Mouse (Mus musculus) ovary, adult 18-20 months (tissue): Measurements from ENCODE around the gene Trp53tg5.

Experiments used
- DNase-seq: peaks from one replicate; pipeline ENCODE4 v3.0.0; 2022; ENCODE audit warnings: low spot score, mixed read lengths

Trp53tg5 gene

DNA sequence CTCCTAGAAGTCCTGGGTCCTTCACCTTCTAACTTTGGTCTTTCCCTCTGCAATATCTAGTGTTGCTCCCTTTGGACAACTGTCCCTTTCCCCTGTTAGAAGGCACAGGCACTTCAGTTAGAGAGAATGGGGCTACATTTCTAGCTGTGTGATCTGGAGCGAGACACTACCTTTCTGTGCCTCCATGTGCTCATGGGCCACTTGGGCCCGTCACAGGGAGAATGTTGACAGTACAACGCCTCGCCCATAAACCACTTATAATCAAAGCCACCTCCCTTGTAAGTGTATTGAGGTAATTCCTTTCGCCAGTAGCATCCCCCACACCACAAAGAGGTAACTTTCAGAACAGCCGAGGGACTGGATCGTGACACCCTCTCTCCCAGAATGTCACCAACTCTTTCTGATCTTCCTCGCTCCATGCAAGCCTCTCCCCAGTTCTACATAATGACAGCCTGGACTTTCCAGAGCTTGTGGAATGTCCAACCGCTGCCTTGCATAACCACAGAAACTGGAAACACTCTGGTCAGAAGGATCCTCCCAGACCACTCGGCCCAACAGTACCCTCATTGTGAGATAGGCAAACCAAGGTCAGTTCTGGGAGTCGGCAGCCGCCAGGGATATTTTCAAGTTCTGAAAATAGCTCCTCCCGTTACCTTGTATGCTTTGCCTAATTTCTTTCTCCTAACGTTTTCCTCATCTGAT is 24.0 kb downstream of the Trp53tg5 start:
- DNase-seq = peak; percentile 62

DNA sequence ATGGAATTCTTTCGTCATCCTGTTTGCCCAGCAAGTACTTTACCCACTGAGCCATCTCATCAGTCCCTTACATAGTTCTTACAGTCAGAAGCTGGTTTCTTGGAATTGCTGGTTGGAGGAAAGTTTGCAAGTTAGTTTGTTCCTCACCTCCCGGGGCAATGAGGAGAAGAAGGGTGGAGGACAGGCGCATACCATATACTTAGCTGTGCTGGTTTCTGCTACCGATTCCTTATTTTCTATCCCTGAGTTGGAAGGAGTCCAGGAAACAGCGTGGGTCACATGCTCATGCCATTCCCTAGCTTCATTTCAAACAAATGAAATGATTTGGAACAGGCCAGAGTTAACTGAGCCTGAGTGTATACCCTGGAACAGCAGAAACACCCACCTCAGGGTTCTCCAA is 24.6 kb downstream of the Trp53tg5 start:
- no peak for DNase-seq

DNA sequence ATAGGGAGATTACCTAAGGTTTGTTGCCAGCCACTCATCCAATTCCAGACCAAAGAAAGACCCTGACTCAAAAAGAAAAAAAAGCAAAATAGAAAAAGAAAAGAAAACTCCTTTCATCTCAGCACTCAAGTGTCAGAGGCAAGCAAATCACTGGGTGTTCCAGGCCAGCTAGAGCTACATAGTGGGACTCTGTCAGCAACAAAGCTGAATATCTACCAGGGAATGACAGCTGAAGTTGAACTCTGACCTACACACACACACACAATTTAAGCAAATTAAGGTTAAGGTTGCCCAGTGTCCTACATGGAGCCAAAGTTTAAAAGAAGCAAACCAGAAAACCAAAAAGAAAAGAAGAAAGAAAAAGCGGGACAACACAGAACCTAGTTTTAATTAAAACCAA is 25.4 kb downstream of the Trp53tg5 start:
- DNase-seq = no peak

DNA sequence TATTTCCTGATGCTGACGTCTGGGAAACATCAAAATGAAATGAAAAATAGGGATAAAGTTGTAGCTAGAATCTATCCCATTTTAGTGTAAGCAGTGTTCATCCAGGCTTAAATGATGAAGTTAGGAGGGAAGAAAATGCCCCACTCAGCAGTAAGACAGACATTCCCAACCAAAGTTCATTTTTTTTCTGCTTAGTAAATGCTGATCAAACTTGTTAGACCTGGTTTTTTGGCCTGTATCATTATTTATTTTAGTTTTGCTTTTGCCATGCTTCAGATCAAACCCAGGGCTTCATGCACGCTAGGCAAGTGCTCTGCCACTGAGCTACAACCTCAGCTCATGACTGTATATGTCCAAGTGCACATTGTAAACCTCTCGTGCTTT is 27.4 kb downstream of the Trp53tg5 start:
- no peak for DNase-seq

DNA sequence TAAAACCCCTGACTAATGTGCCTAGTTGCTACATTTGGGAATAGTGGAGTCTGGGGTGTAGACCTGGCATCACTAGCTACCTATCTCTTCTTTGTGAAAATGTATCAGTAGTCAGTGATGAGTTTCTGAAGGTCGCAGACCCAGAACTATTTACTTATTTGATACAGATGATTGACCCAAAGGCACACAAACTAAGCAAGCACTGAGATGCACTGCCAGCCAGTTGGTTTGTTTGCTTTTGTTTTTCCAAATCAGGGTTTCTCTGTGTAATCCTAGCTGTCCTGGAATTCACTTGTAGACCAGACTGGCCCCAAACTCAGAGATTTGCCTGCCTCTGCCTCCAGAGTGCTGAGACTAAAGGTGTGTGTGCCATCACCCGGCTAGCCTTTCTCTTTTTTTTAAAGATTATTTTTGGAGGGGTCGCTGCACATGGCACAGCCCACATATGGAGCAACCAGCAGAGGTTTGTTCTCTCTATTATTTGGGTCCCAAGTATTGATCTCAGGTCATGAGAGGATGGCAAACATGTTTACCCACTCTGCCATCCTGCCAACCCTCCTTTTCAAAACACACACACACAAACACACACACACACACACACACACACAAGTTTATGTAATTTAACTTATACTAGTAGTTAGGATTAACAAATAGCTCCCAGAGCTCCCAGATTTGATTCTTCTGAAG is 28.0 kb downstream of the Trp53tg5 start:
- DNase-seq = no peak

DNA sequence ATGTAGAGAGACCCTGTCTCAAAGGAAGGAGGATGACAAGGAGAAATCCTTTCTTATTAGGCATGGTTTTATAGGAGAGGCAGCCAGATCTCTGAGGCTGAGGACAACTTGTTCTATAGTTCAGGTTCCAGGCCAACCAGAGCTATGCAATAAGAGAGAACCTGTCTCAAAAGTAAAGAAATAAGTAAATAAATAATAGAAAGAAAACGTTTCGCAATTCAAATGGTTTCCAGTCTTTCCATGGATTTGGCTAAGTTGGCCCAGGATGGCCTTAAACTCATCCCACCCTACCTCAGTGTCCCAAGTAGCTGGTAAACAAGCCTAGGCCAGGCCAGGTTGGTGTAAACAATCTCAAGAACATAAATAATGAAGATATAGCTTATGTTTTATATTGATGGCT is 28.8 kb downstream of the Trp53tg5 start:
- no peak for DNase-seq

DNA sequence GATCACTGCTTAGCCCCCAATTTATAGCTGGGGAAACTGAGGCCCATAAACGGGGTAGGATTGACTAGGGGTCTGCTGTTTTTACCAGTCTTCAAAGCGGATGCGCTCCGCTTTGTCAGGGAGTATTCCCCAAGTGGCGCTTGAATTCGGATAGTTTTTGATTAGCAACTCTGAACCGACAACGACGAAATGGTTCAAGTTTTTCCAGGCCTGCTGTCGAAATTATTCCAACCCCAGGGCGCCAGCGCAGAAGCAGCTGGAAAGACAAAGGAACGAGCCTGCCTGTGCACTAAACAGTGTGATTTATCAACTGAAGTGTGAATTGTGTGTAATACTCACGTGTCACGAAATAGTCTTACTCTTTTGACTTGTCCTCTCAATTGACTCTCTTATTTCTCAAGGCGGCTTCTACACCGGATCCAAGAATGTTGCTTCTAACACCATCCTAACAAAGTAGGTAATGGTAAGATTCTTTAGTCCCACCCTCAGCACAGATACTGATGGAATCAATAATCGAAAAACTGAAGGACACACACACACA is 30.0 kb downstream of the Trp53tg5 start, which contains the start of gene Sdc4:
Gene Sdc4, minus strand, starts transcription at position 428 of the 541 bp plus-strand sequence.
- DNase-seq = no peak

DNA sequence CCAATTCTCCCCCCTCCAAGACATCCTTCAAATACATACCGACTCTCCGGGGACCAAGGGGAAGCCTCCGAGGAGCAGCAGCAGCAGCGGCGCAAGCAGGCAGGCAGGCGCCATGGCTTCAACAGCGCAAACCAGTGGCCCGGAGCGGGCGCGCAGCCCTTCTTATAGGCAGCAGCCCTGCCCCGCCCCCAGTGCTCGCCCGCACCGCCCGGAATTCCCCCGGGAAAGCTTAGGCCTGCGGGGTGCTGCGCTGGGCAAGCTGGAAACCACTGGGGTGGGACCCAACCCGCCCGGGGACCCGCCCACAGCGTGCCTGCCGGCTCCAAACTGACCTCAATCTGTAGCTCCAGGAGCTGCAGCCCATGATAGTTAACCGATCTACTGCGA is 30.5 kb downstream of the Trp53tg5 start:
- peak; percentile 91 for DNase-seq

DNA sequence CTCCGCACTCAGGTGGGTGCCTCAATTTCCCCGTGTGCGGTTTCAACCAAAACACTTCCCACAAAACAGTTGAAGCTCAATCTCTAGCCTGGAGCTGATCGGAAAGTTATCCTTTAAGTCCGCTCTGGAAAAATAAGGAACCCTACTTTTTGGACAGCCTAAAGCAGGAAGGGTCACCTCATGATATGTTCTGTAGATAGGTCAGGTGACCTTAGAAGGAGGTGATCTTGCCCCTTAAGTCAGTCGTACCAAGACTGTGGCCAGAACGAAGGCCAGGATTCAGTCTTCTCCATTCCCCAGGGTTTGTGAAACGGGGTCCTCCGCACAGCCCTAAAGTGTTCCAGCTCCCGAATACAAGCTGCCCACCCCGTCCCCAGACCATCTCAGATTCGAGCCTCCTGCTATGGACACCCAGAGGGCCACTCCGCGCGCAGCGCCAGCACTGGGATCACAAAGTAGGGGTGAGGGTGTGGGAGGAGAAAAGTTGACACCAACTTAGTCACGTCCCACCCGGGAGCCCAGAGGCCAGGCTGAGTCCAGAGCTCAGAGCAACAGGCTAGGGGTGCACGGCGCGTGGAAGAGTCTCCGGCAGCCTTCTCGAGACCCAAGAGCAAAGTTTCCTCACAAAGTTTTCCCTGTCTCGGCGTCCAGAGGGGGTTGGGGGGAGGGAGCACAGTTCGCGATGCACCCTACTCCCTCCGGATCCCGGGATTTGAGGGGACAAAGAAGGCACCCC is 31.0 kb downstream of the Trp53tg5 start:
- DNase-seq = no peak

DNA sequence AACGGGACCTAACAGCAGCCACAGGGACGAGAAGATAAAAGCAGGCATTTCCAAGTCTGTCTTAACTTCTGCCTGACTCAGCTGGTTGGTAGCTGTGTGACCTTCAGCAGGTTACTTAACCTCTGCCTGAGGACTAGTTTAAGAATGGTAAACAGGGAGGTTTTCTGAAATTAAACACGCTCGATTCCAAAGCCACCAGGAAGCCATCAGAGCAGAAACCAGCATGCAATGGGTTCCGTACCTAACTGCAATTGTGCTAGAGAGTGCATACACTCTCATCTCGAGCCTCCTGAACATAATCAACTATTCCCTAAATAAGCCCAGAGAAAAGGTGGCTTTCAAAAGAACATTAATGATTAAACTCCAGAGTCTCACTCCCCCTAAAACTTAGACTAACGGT is 31.8 kb downstream of the Trp53tg5 start:
- DNase-seq = no peak

DNA sequence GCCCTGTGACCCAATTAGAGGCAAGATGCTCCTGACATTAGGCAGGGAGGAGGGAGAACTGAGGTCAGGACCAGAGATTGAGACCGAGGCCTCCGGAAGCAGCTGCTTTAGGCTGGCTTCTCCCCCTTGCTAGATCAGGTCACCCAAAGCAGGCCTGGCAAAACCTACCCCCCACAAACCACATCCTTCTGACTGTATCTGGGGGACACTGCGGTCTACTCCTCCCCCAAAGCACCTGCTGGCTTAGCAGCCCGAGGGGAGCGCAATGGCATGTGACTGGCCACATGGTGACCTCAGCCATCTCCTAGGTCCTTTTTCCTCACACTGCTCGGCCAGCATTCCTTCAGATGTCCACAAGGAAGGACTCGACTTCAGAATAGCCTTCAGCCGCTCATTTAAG is 32.4 kb downstream of the Trp53tg5 start:
- no peak for DNase-seq

DNA sequence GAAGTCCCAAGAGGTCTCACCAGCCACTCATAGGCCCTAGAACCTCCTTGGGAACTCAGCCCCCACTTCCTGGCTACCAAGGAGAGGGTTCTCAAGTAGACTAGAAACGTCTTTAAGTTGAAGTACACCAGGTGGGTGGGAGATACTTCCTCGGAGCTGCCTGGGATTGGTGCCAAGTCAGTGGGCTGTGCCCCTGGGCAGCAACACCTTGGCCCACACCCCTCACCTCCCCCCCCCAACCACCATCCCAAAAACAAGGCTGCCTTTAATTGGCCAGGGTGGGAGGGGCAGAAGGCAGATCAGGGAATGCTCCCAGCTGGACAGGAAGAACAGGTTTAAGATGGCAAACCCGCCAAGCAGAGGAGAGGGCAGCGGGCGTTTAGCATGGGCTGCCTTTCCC is 33.2 kb downstream of the Trp53tg5 start:
- DNase-seq = no peak

DNA sequence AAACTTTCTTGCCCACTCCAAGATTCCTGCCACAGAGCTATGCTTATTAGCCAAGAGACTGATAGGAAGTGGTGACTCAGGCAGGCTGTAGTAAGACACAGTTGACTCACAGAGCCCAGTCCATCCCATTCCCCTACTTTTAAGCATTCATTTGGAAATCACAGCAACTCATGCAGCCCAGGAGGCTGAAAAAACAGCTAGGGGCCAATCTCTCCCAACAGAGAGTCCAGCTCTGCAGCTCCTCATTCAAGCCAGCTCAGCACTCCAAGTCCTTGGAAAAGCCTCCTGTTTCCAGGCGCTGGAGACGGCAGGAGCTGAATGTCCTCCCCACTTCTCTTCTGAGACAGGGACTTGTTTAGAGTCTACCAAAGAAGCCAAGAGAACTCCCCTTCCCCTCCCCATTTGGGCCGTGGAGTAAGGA is 34.5 kb downstream of the Trp53tg5 start:
- DNase-seq = no peak

DNA sequence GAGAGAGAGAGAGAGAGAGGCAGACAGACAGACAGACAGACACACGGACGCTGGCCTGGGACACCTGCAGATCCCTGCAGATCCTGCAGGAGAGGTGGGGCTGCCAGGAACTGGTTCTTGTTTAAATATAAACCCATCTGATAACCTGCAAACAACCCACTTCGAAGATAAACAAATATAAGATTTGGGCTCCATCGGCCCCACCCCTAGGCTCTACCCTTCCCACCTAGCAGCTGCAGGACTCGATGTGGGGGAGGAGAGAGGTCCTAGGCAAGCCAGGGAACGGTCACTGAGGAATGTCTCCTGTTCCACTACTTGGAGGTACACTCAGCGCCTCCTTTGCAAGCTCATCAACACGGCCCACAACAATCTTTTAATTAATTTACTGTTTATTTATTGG is 35.3 kb downstream of the Trp53tg5 start:
- no peak for DNase-seq

DNA sequence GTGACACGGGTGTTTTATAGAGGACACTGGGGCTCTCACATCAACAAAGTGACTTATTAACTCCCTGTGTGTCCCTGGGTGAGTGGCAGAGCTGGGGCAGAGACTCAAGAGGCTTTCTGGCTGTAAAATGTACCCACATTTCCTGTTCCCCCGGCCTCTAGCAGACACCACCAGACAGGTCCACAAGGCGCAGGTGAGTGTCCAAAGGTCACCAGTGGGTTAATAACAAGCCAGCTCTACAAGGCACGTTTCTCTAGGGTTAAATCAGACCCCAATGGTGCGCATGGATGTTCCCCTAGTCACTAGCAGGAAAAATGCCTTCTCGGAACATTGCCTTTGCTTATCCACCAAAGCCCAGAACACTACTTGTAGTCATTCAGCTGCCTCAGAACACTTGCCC is 35.8 kb downstream of the Trp53tg5 start:
- no peak for DNase-seq

DNA sequence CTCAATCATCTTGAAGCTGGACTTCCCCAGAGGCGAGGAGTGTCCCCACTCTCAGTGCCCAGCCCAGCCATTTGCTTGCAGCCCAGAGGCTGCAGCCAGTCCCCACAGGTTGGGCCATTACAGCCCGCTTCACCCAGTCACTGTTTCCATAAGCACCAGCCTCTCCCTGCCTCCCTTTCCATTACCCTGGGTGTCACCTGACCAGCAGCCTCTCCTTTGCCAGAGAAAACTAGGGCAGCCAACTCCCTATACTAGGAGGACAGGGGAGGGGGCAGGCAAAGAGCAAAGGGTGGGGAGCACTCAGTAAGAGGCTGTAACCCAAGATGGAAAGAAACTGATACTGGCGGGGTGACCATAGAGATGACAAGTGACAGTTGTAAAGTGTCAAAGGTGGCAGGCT is 36.6 kb downstream of the Trp53tg5 start:
- DNase-seq = no peak

DNA sequence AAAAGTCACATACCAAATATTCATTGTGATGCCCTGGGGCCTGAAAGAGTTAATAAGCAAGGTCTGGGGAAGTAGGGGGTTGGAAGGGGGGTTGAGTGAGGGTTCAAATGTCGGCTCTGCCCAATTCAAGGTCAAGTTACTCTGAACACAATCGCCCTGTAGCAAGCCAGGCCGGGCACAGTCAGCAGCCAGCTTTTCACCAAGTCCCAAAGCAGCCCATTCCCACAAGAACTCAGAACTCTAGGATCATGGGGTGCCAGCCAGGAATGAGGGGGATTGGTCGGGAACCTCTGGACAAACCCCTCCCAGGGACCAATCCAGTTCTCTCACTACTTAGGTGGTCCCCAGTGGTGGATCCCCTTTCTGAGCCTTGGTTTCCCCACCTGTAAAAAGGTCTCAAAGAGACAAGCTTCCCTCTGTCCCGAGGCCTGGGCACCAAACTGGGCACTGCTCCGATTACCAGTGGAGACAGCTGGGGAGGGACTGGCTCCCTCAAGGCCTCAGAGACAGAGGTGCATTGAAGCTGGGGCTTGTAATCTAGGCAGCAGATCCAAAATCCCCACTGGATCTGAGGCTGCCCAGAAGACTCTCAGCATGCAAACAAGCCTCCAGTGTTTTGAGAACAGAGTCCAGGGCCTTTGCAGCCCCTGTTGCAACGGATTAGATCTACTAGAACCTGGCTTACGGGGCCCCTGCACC is 37.2 kb downstream of the Trp53tg5 start:
- DNase-seq = no peak

DNA sequence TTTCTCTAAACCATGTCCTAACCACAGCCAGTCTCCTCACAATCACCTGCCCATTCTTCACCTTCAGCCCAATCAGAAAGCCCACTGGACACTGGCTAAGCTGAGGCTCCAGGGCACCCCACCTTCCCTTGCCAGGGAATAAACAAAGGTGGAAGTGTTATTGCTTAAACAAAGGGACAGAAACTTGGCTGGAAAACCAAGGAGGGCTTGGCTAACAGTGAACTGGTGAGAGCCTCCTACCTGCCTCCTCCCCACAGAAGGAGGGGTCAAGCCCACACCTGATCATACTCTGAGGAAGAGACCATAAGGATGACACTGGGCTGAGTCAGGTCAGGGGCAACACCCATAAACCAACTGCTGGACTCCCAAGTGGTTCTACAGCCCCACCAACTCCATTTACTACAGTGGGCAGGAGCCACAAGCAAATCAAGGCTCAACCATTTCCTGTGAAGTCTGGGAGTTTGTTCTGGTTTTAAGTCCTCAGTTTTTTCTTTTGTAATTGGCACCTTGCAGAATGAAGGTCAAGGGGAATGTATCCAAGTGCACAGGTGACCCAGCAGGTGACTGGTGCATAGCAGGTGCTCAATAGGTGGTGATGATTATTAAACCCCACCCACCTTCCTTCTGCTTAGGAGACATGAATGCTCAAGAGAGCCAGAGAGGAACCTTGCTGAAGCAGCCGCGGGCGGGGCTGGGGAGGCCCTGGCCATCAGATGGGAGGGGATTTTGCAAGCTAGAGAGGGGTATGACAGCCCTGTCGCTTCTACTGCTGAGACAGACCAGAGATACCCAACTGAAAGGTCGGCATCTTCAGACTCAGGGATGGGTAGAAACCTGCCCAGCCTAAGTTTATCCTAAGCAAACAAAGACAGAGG is 38.1 kb downstream of the Trp53tg5 start:
- no peak for DNase-seq

DNA sequence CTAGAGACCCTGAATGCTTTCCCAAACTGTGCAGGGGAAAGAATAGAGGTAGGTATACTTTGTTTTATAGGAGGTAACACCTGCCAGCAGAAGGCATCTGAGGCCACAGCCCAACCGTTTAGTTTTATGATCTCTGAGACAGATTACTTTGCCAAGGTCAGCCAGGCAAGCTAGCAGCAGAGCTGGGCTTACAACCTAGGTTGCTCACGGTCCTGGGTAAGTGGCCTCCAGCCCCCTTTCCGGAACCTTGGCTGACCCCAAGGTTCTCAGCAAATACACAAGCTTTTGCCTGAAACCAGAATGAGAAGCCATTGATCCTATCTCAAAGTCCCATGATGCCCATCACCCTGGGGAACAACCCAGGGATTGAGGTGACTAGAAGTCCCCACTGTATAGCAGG is 38.8 kb downstream of the Trp53tg5 start:
- no peak for DNase-seq

DNA sequence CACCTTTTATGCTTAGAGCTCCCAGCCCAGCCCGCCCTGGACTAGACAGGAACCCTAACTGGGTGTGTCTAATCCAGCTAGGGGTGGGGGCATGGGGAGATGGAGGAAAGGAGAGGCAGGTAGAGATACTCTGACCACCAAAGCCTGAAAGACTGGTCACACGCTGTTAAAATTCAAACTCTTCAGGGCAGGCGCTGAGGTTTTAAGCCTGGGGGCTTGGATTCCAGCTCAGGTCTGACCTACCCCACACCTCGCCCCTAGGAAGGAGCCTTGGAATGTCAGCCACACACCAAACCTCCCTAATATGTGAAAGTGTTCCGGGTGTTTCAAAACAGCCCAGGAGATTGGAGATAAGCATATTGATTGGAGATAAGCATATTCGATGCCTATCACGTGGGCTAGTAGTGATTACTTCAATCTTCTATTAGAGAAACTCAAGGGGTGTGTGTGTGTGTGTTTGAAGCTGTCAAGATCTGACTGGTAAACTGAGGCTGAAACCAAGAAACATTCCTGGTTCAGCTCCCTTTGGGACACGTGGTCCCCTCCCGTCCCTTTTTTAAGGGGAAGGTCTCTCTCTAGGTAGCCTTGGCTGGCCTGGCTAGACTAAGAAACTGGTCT is 40.1 kb downstream of the Trp53tg5 start:
- DNase-seq = no peak
